Comparison of ENCODE assay signal across 11 mouse cellular contexts in the genomic region with DNA sequence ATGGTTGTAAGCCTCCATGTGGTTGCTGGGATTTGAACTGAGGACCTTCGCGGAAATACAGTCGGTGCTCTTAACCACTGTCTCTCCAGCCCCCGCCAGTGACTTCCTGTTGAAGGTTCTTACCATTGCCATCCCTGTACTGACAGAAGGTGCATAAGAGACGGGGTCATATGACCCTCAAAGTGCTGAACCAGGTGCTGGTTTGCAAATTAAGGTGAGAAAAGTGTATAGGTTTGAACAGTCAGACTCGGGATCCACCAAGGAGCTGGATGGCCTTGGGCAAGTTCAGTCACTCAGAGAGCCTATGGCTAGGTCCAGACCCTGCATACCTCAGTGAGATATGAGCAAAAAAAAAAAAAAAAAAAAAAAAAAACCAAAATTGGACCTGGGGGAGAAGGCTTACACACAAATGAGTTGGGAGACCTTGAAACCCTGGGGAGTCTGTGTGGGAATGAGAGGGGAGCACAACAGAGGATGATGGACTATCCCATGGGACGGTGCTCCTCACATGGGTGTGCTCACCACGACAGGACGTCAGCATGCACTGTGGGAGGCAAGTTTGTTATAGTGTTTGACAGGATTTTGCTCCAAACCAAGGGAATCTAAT. TPM values are rescaled to one million over a fixed set of nuclear protein-coding genes. Genes with fewer than 3 reads are reported as not detected.
DNase-seq lines count a peak whose midpoint lies in the region; ATAC-seq and TF ChIP-seq lines count a peak whose summit lies in the region.
"Had no signal": no experiment of that assay in that cellular context is flagged by ENCODE, and none has a peak within 500 bp of the region (broad histone marks: within the 10 kb centered on the region; RNA-seq: fewer than 3 reads in every experiment).

No protein-coding gene starts in this region.

- no peaks in the 10 kb centered on the region for H3K36me3 ChIP-seq in heart, embryonic 10.5 days
- H3K36me3 ChIP-seq in lung, embryonic 16.5 days (ENCODE audit: control insufficient read depth, insufficient read depth, low read length): no peaks in the 10 kb centered on the region
- no peaks in the 10 kb centered on the region for H3K36me3 ChIP-seq in intestine, embryonic 16.5 days (ENCODE audit: control insufficient read depth, insufficient read depth, low read length)
- peaks cover 8% of the 10 kb centered on the region for H3K36me3 ChIP-seq in small intestine, adult 2 months (ENCODE audit: control insufficient read depth, insufficient read depth, low read length)
- H3K36me3 ChIP-seq: embryonic facial prominence, embryonic 12.5 days; hindbrain, embryonic 15.5 days had no signal

- no peak overlapping the region for H3K4me3 ChIP-seq in heart, embryonic 10.5 days
- H3K4me3 ChIP-seq in lung, embryonic 16.5 days (ENCODE audit: low read length): no peak overlapping the region; the same call in 1 of the 2 replicates
- H3K4me3 ChIP-seq in intestine, embryonic 16.5 days (ENCODE audit: low read length): no peak overlapping the region
- no peak overlapping the region for H3K4me3 ChIP-seq in small intestine, adult 2 months (ENCODE audit: low read depth, low read length)
- H3K4me3 ChIP-seq: embryonic facial prominence, embryonic 12.5 days; hindbrain, embryonic 15.5 days had no signal

- peaks cover 16% of the 10 kb centered on the region for H3K4me1 ChIP-seq in heart, embryonic 10.5 days
- no peaks in the 10 kb centered on the region for H3K4me1 ChIP-seq in lung, embryonic 16.5 days (replicated peaks; ENCODE audit: control insufficient read depth, insufficient read depth, low read length)
- H3K4me1 ChIP-seq in intestine, embryonic 16.5 days (ENCODE audit: control insufficient read depth, insufficient read depth, low read length): peaks cover 4% of the 10 kb centered on the region; the same call in 1 of the 2 replicates
- H3K4me1 ChIP-seq in small intestine, adult 2 months (ENCODE audit: control insufficient read depth, insufficient read depth, insufficient read length, low read length): peaks cover 19% of the 10 kb centered on the region; the same call in 1 of the 2 replicates
- H3K4me1 ChIP-seq: embryonic facial prominence, embryonic 12.5 days had no signal

- ATAC-seq in lung, embryonic 16.5 days (ENCODE audit: low read depth): no peak
- 0 out of 2 replicates have a peak, but pooled peaks have one; percentile 4 for ATAC-seq in intestine, embryonic 16.5 days
- no peak for ATAC-seq in monocyte, adult 5-6 weeks (replicated peaks; ENCODE audit: insufficient number of reproducible peaks, low FRiP score, low TSS enrichment, poor library complexity, severe bottlenecking)

- 79% methylated on average over 9 of the region's 9 CpGs for WGBS in heart, embryonic 10.5 days
- WGBS in lung, embryonic 16.5 days: 82% methylated on average over 9 of the region's 9 CpGs
- 87% methylated on average over 9 of the region's 9 CpGs for WGBS in intestine, embryonic 16.5 days
- 87% methylated on average over 9 of the region's 9 CpGs for WGBS in small intestine, adult 2 months

- H3K4me2 ChIP-seq in lung, embryonic 16.5 days (ENCODE audit: low read depth, low read length): no peak overlapping the region; the same call in 1 of the 2 replicates
- H3K4me2 ChIP-seq in intestine, embryonic 16.5 days (ENCODE audit: low read depth, low read length): peak overlapping the region; percentile 43; the same call in 1 of the 2 replicates
- H3K4me2 ChIP-seq: embryonic facial prominence, embryonic 12.5 days; hindbrain, embryonic 15.5 days had no signal

- peak overlapping the region; percentile 25; the same call in 1 of the 2 replicates for H3K27ac ChIP-seq in heart, embryonic 10.5 days
- H3K27ac ChIP-seq in lung, embryonic 16.5 days (ENCODE audit: low read length): peak overlapping the region; percentile 65
- H3K27ac ChIP-seq in intestine, embryonic 16.5 days (ENCODE audit: low read length): peak overlapping the region; percentile 69
- peak overlapping the region; percentile 93 for H3K27ac ChIP-seq in small intestine, adult 2 months (ENCODE audit: insufficient read depth, low read depth, low read length)
- H3K27ac ChIP-seq: hindbrain, embryonic 15.5 days had no signal

- no peaks in the 10 kb centered on the region for H3K9me3 ChIP-seq in heart, embryonic 10.5 days
- H3K9me3 ChIP-seq in lung, embryonic 16.5 days (ENCODE audit: control insufficient read depth, low read length): no peaks in the 10 kb centered on the region
- no peaks in the 10 kb centered on the region for H3K9me3 ChIP-seq in intestine, embryonic 16.5 days (ENCODE audit: control insufficient read depth, low read length)
- H3K9me3 ChIP-seq: embryonic facial prominence, embryonic 12.5 days; hindbrain, embryonic 15.5 days had no signal

- no peak overlapping the region; the same call in 1 of the 2 replicates for H3K9ac ChIP-seq in lung, embryonic 16.5 days (ENCODE audit: low read length)
- H3K9ac ChIP-seq in intestine, embryonic 16.5 days (ENCODE audit: low read depth, low read length): peak overlapping the region; percentile 9; the same call in 1 of the 2 replicates
- H3K9ac ChIP-seq: embryonic facial prominence, embryonic 12.5 days; hindbrain, embryonic 15.5 days had no signal

- H3K27me3 ChIP-seq in heart, embryonic 10.5 days (ENCODE audit: insufficient read depth, poor library complexity, severe bottlenecking): no peaks in the 10 kb centered on the region
- no peaks in the 10 kb centered on the region for H3K27me3 ChIP-seq in lung, embryonic 16.5 days (ENCODE audit: control insufficient read depth, insufficient read depth, low read depth, low read length)
- no peaks in the 10 kb centered on the region for H3K27me3 ChIP-seq in intestine, embryonic 16.5 days (replicated peaks; ENCODE audit: control insufficient read depth, insufficient read depth, low read length)
- no peaks in the 10 kb centered on the region for H3K27me3 ChIP-seq in small intestine, adult 2 months (ENCODE audit: control insufficient read depth, insufficient read depth, low read length)
- H3K27me3 ChIP-seq: embryonic facial prominence, embryonic 12.5 days; hindbrain, embryonic 15.5 days had no signal

- no peak for TF ChIP-seq CTCF in small intestine, adult 2 months (IDR thresholded peaks at IDR 0.05; ENCODE audit: extremely low read depth, insufficient read length, insufficient replicate concordance, low read depth, low read length)

- DNase-seq in heart, embryonic 10.5 days (ENCODE audit: low spot score): no peak
- DNase-seq in heart, adult 8-10 months (ENCODE audit: low spot score): no peak
- no peak for DNase-seq in lung, postnatal 10 days
- no peak for DNase-seq in Muller cell, postnatal 12 days (ENCODE audit: inconsistent ontology term)

- no peak for TF ChIP-seq POLR2A in small intestine, adult 2 months (IDR thresholded peaks at IDR 0.05; ENCODE audit: low read depth, low read length)

RNA-seq across cellular contexts. Expression of gene Smpdl3b, which starts 10.0 kb away (rescaled TPM):
- polyA plus RNA-seq in heart, embryonic 10.5 days (2016; fragmentation: Nextera tagmentation; extraction: Ambion mirVana): 6.2 and 7.3 TPM in 2 replicates
- total RNA-seq in heart, adult 8-10 months (2022): under 1 TPM; 0.34 to 0.94 (median 0.59) TPM
- polyA plus RNA-seq in lung, embryonic 16.5 days (2015; fragmentation: Nextera tagmentation; extraction: Ambion mirVana): 6.0 and 6.2 TPM in 2 replicates
- 5.1 and 6.0 TPM in 2 replicates for polyA plus RNA-seq in intestine, embryonic 16.5 days (2015; fragmentation: Nextera tagmentation; extraction: Ambion mirVana)
- 126 and 144 TPM in 2 replicates for polyA plus RNA-seq in small intestine, adult 2 months (2012; rRNA removed)
- 108 to 191 TPM (median 160 TPM) in 3 replicates for total RNA-seq in monocyte, adult 5-6 weeks (2017)

RNA-seq across cellular contexts. Expression of gene Xkr8, which starts 14.7 kb away (rescaled TPM):
- polyA plus RNA-seq in heart, embryonic 10.5 days (2016; fragmentation: Nextera tagmentation; extraction: Ambion mirVana): 4.8 and 5.4 TPM in 2 replicates
- total RNA-seq in heart, adult 8-10 months (2022): 1 to 10 TPM; 1.1 to 2.1 (median 1.8) TPM
- 6.6 and 6.8 TPM in 2 replicates for polyA plus RNA-seq in lung, embryonic 16.5 days (2015; fragmentation: Nextera tagmentation; extraction: Ambion mirVana)
- 3.3 and 3.4 TPM in 2 replicates for polyA plus RNA-seq in intestine, embryonic 16.5 days (2015; fragmentation: Nextera tagmentation; extraction: Ambion mirVana)
- polyA plus RNA-seq in small intestine, adult 2 months (2012; rRNA removed): 3.2 and 6.0 TPM in 2 replicates
- 3.8 to 7.9 TPM (median 4.4 TPM) in 3 replicates for total RNA-seq in monocyte, adult 5-6 weeks (2017)

RNA-seq across cellular contexts. Expression of gene Rpa2, which starts 21.1 kb away (rescaled TPM):
- 107 and 131 TPM in 2 replicates for polyA plus RNA-seq in heart, embryonic 10.5 days (2016; fragmentation: Nextera tagmentation; extraction: Ambion mirVana)
- total RNA-seq in heart, adult 8-10 months (2022): 10 to 100 TPM; 10.3 to 15.6 (median 12.6) TPM
- 97.9 and 103 TPM in 2 replicates for polyA plus RNA-seq in lung, embryonic 16.5 days (2015; fragmentation: Nextera tagmentation; extraction: Ambion mirVana)
- 66.7 and 76.0 TPM in 2 replicates for polyA plus RNA-seq in intestine, embryonic 16.5 days (2015; fragmentation: Nextera tagmentation; extraction: Ambion mirVana)
- 4.8 and 8.7 TPM in 2 replicates for polyA plus RNA-seq in small intestine, adult 2 months (2012; rRNA removed)
- 39.3 to 41.2 TPM (median 40.2 TPM) in 3 replicates for total RNA-seq in monocyte, adult 5-6 weeks (2017)

RNA-seq across cellular contexts. Expression of gene Themis2, which starts 49.2 kb away (rescaled TPM):
- polyA plus RNA-seq in heart, embryonic 10.5 days (2016; fragmentation: Nextera tagmentation; extraction: Ambion mirVana): 0.27 and 0.40 TPM in 2 replicates
- total RNA-seq in heart, adult 8-10 months (2022): 1 to 10 TPM; 1.4 to 1.9 (median 1.6) TPM
- polyA plus RNA-seq in lung, embryonic 16.5 days (2015; fragmentation: Nextera tagmentation; extraction: Ambion mirVana): 1.3 and 1.5 TPM in 2 replicates
- polyA plus RNA-seq in intestine, embryonic 16.5 days (2015; fragmentation: Nextera tagmentation; extraction: Ambion mirVana): 1.7 TPM in 2 replicates
- polyA plus RNA-seq in small intestine, adult 2 months (2012; rRNA removed): 4.0 and 4.9 TPM in 2 replicates
- 196 to 216 TPM (median 214 TPM) in 3 replicates for total RNA-seq in monocyte, adult 5-6 weeks (2017)
- polyA plus RNA-seq: C2C12 had no signal

Comparison
In these comparisons a context has a peak if more than half of its experiments do, and no peak if none do; other contexts are left out.
1. H3K27ac ChIP-seq: peak in every context shown above with its lines; median percentile 93 in small intestine, adult 2 months; 69 in intestine, embryonic 16.5 days; 65 in lung, embryonic 16.5 days; 25 in heart, embryonic 10.5 days.
2. RNA of gene Smpdl3b, which starts 10.0 kb away (polyA plus RNA-seq): 126 to 144 TPM in small intestine, adult 2 months; 6.2 to 7.3 TPM in heart, embryonic 10.5 days, 5.1 to 6.0 TPM in intestine, embryonic 16.5 days and 6.0 to 6.2 TPM in lung, embryonic 16.5 days; every median in the first group is over 10 times any median in the second.